Mouse (Mus musculus) embryonic fibroblast, embryonic 13.5 days (primary cell): Measurements from ENCODE around the gene Aph1a.

ENCODE experiments used
- CTCF ChIP-seq: IDR thresholded peaks from 2 replicates; pipeline ENCODE4 v1.5.1; 2011; ENCODE audit warnings: mild to moderate bottlenecking, control low read depth, low read length, moderate library complexity, borderline replicate concordance; ENCODE audit not compliant: insufficient read depth
- POLR2A ChIP-seq: IDR thresholded peaks from 2 replicates; pipeline ENCODE4 v1.6.1; 2011; ENCODE audit warnings: low read depth, mild to moderate bottlenecking, control low read depth, low read length, moderate library complexity

DNA sequence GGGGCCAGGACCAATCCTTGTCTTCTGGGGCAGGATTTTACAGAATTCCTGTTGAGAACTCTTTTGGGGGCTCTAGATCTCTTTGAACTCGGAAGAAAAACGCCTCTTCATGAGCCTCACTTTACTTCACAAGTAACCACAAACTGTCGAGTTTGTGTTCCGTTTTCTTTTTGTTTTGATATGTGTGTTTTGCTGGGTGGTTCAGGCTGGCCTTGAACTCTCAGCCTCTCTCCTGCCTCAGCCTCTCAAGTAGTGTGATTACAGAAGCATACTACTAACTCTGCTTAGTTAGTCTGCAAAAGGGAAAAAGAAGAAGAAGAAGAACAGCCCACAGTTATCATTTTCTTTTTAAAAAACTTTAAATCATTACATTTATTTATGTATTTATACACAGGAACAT lies 30.4 kb downstream of the Aph1a start:
- TF ChIP-seq CTCF (no peak), POLR2A (no peak)
